Mouse (Mus musculus): ENCODE measurements at regions not wholly inside any gene's neighbourhood (a gene's known extent, or its start where the extent isn't known, plus 50 kb on each side); places are given as distances from the start of the nearest gene placed in this dataset.

GRCm38 (mm10) chrX:9738904-9739303 is 76.1 kb upstream of the Dynlt3 start:
- TF ChIP-seq SRF (IDR thresholded peaks at IDR 0.05; ENCODE audit: control insufficient read depth, insufficient read length, low read depth) (no peak), MAX (IDR thresholded peaks at IDR 0.05; ENCODE audit: low read depth) (no peak), REST (IDR thresholded peaks at IDR 0.05; ENCODE audit: insufficient read depth, insufficient read length) (no peak), MYOG (IDR thresholded peaks at IDR 0.05; ENCODE audit: control insufficient read depth in 1 of 3, insufficient read depth in 1 of 3, insufficient read length in 2 of 3, low read depth in 2 of 3) (no peak)
- no peak overlapping the region for H3K4me3 ChIP-seq
- H3K27me3 ChIP-seq (ENCODE audit: control insufficient read depth, insufficient read depth, insufficient read length): no peaks in the 10 kb centered on the region
- no peaks in the 10 kb centered on the region for H3K36me3 ChIP-seq (ENCODE audit: control insufficient read depth, insufficient read depth)
- no peak overlapping the region for H3ac ChIP-seq (ENCODE audit: control insufficient read depth, insufficient read length)
- H3K4me2 ChIP-seq (ENCODE audit: low read depth): no peak overlapping the region
- no peaks in the 10 kb centered on the region for H3K79me2 ChIP-seq (ENCODE audit: control insufficient read depth, insufficient read depth)

- Histone ChIP-seq H3K4me2 (ENCODE audit: low read depth) (no peak overlapping the region), H3K27me3 (ENCODE audit: control insufficient read depth, insufficient read depth, insufficient read length) (no peaks in the 10 kb centered on the region), H3ac (ENCODE audit: control insufficient read depth, insufficient read length) (no peak overlapping the region), H3K36me3 (ENCODE audit: control insufficient read depth, insufficient read depth) (no peaks in the 10 kb centered on the region), H3K79me2 (ENCODE audit: control insufficient read depth, insufficient read depth) (no peaks in the 10 kb centered on the region), H3K4me3 (no peak overlapping the region)
- TF ChIP-seq E2F4 (IDR thresholded peaks at IDR 0.05; ENCODE audit: insufficient read depth) (no peak), REST (IDR thresholded peaks at IDR 0.05; ENCODE audit: insufficient read depth, insufficient read length) (no peak), SRF (IDR thresholded peaks at IDR 0.05; ENCODE audit: control insufficient read depth, insufficient read length, low read depth) (no peak), MAX (IDR thresholded peaks at IDR 0.05; ENCODE audit: low read depth) (no peak)
Measured at GRCm38 (mm10) chrX:9742518-9742917, 79.7 kb upstream of the Dynlt3 start.

DNA sequence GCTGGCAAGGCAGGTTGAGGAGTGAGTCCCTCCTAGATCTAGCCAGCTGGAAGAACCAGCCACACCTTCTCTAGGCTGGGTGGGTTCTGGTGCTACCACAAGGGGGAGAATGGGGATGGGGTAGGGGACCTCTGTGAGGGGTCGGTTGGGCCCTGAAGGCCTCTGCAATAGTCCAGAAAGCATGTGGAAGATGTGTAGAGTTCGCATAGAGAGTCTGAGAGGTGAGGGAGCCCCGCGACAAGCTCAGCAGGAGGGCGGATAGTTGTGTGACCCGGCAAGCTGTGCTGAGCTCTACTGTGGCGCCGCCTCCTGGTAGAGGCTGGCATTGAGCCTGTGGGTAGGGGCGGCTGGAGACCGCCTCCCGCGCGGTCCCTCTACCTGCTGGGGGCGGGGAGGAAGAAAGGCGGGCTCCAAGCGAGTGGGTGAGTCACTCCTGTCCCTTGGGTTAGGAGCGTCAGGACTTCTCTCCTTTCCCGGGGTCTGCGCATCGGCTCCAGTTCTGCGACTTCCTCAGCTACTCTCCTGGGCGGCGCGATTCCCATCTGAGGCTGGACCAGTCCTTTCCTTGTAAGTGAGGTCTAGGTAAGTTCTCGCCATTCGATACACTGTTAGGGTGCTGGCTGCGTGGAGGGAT is 84.6 kb upstream of the Dynlt3 start:
- H3K79me2 ChIP-seq (ENCODE audit: control insufficient read depth, insufficient read depth): peaks cover 19% of the 10 kb centered on the region
- no peak for TF ChIP-seq SRF (IDR thresholded peaks at IDR 0.05; ENCODE audit: control insufficient read depth, insufficient read length, low read depth)
- TF ChIP-seq REST (IDR thresholded peaks at IDR 0.05; ENCODE audit: insufficient read depth, insufficient read length): no peak
- TF ChIP-seq CEBPB (IDR thresholded peaks at IDR 0.05; ENCODE audit: insufficient read depth, poor library complexity, severe bottlenecking): no peak
- TF ChIP-seq POLR2AphosphoS2 (IDR thresholded peaks at IDR 0.05; ENCODE audit: insufficient read length, low read depth): no peak
- no peak for TF ChIP-seq POLR2A (IDR thresholded peaks at IDR 0.05; ENCODE audit: insufficient read length, low read depth)
- no peak for TF ChIP-seq MYOG (IDR thresholded peaks at IDR 0.05; ENCODE audit: control insufficient read depth in 1 of 3, insufficient read depth in 1 of 3, insufficient read length in 2 of 3, low read depth in 2 of 3)
- no peak for TF ChIP-seq MYOD1 (IDR thresholded peaks at IDR 0.05; ENCODE audit: control insufficient read depth in 1 of 3, insufficient read length in 2 of 3, low read depth in 2 of 3)
- H3ac ChIP-seq (ENCODE audit: control insufficient read depth, insufficient read length): no peak overlapping the region
- no peaks in the 10 kb centered on the region for H3K36me3 ChIP-seq (ENCODE audit: control insufficient read depth, insufficient read depth)
- peak overlapping the region; percentile 36 for H3K4me3 ChIP-seq
- no peaks in the 10 kb centered on the region for H3K27me3 ChIP-seq (ENCODE audit: control insufficient read depth, insufficient read depth, insufficient read length)
- H3K4me2 ChIP-seq (ENCODE audit: low read depth): peak overlapping the region; percentile 72

DNA sequence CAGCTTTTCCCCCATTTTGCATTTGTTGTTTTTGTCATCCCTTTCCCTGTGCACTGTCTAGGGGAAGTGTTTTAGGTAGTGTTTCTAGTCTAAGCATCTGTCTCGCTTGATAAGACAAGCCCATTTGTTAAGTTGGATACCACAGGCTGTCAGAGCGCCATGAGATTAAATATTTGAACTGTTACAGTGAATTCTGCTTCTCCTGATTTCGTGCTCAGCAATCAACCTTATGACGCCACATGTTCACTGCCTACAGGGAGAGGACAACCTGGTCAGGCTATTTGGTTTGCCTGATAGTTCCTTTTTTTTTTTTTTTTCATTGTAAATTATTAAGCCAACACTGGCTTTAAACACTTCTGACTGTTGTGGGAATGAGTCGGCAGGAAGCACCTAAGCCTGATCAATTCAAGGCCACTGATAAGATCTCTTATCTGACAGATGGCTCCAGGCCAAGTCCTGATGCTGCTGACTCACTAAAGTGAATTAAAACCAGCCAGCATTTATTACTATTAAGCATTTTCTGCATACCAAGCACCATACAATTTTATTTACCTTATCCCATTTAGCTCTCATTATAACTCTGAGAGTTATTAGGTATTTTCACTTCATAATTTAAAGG is 90.3 kb upstream of the Dynlt3 start:
- TF ChIP-seq MYOD1 (IDR thresholded peaks at IDR 0.05; ENCODE audit: control insufficient read depth in 1 of 3, insufficient read length in 2 of 3, low read depth in 2 of 3): no peak
- TF ChIP-seq TCF12 (IDR thresholded peaks at IDR 0.05; ENCODE audit: insufficient read depth, poor library complexity, severe bottlenecking): no peak
- no peak for TF ChIP-seq USF1 (IDR thresholded peaks at IDR 0.05; ENCODE audit: low read depth)
- TF ChIP-seq SRF (IDR thresholded peaks at IDR 0.05; ENCODE audit: control insufficient read depth, insufficient read length, low read depth): no peak
- TF ChIP-seq TCF3 (IDR thresholded peaks at IDR 0.05; ENCODE audit: insufficient read length, low read depth): no peak
- no peak for TF ChIP-seq REST (IDR thresholded peaks at IDR 0.05; ENCODE audit: insufficient read depth, insufficient read length)
- no peak for TF ChIP-seq E2F4 (IDR thresholded peaks at IDR 0.05; ENCODE audit: insufficient read depth)
- TF ChIP-seq POLR2AphosphoS2 (IDR thresholded peaks at IDR 0.05; ENCODE audit: insufficient read length, low read depth): no peak
- TF ChIP-seq MAX (IDR thresholded peaks at IDR 0.05; ENCODE audit: low read depth): no peak
- no peak for TF ChIP-seq MYOG (IDR thresholded peaks at IDR 0.05; ENCODE audit: control insufficient read depth in 1 of 3, insufficient read depth in 1 of 3, insufficient read length in 2 of 3, low read depth in 2 of 3)
- no peak for TF ChIP-seq CEBPB (IDR thresholded peaks at IDR 0.05; ENCODE audit: insufficient read depth, poor library complexity, severe bottlenecking)
- no peak for TF ChIP-seq POLR2A (IDR thresholded peaks at IDR 0.05; ENCODE audit: insufficient read length, low read depth)

GRCm38 (mm10) chrX:9769540-9769939 is 77.2 kb upstream of the Hypm start:
- no peak for TF ChIP-seq E2F4 (IDR thresholded peaks at IDR 0.05; ENCODE audit: insufficient read depth)
- TF ChIP-seq POLR2A (IDR thresholded peaks at IDR 0.05; ENCODE audit: insufficient read length, low read depth): no peak
- TF ChIP-seq SRF (IDR thresholded peaks at IDR 0.05; ENCODE audit: control insufficient read depth, insufficient read length, low read depth): peak; percentile 47
- TF ChIP-seq POLR2AphosphoS2 (IDR thresholded peaks at IDR 0.05; ENCODE audit: insufficient read length, low read depth): no peak
- TF ChIP-seq MYOD1 (IDR thresholded peaks at IDR 0.05; ENCODE audit: control insufficient read depth in 1 of 3, insufficient read length in 2 of 3, low read depth in 2 of 3): no peak
- Histone ChIP-seq H3ac (ENCODE audit: control insufficient read depth, insufficient read length) (no peak overlapping the region), H3K4me2 (ENCODE audit: low read depth) (peak overlapping the region; percentile 69), H3K4me3 (no peak overlapping the region), H3K36me3 (ENCODE audit: control insufficient read depth, insufficient read depth) (no peaks in the 10 kb centered on the region), H3K27me3 (ENCODE audit: control insufficient read depth, insufficient read depth, insufficient read length) (no peaks in the 10 kb centered on the region), H3K79me2 (ENCODE audit: control insufficient read depth, insufficient read depth) (no peaks in the 10 kb centered on the region)

More for the DNA sequence above, 90.3 kb upstream of the Dynlt3 start:
- Histone ChIP-seq H3K79me2 (ENCODE audit: control insufficient read depth, insufficient read depth) (peaks cover 26% of the 10 kb centered on the region), H3K36me3 (ENCODE audit: control insufficient read depth, insufficient read depth) (no peaks in the 10 kb centered on the region), H3K27me3 (ENCODE audit: control insufficient read depth, insufficient read depth, insufficient read length) (no peaks in the 10 kb centered on the region), H3ac (ENCODE audit: control insufficient read depth, insufficient read length) (no peak overlapping the region), H3K4me2 (ENCODE audit: low read depth) (no peak overlapping the region), H3K4me3 (no peak overlapping the region)

All from myocyte (in vitro differentiated cells).